Mouse (Mus musculus) ES-E14 (cell line): ENCODE measurements at regions not wholly inside any gene's neighbourhood (a gene's known extent, or its start where the extent isn't known, plus 50 kb on each side); places are given as distances from the start of the nearest gene placed in this dataset.
A peak's percentile ranks its signal among the peaks of the same experiment; 100 is the strongest.

Source experiments
- DNase-seq: peaks from one replicate; pipeline ENCODE4 v3.0.0-alpha.2; 2013; ENCODE audit warnings: low read depth, low spot score
- H3K27ac ChIP-seq: 2 replicates; pipeline ENCODE4 v1.5.1; 2012; ENCODE audit warnings: low read depth, mild to moderate bottlenecking, low read length, moderate library complexity, mixed read lengths; ENCODE audit not compliant: poor library complexity, insufficient read depth, severe bottlenecking
- H3K36me3 ChIP-seq: 2 replicates; pipeline ENCODE4 v1.6.1; 2012; ENCODE audit warnings: mild to moderate bottlenecking, low read length, moderate library complexity, mixed read lengths; ENCODE audit not compliant: control insufficient read depth, poor library complexity, insufficient read depth, severe bottlenecking
- H3K4me1 ChIP-seq, 2 experiments: fragments of 150-350 bp in 1 of 2; sonication (generic) in 1 of 2; 2 replicates each; pipeline ENCODE4 v1.6.1; 2012; ENCODE audit warnings: low read length in 2 of 2, mild to moderate bottlenecking in 1 of 2, mixed read lengths in 1 of 2; ENCODE audit not compliant: control insufficient read depth in 2 of 2, insufficient read depth in 2 of 2, poor library complexity in 1 of 2
- H3K4me3 ChIP-seq, 2 experiments: fragments of 150-350 bp in 1 of 2; sonication (generic) in 1 of 2; 2 replicates each; pipeline ENCODE4 v1.5.1; 2012; ENCODE audit warnings: low read length in 2 of 2, low read depth in 1 of 2, mild to moderate bottlenecking in 1 of 2, mixed read lengths in 1 of 2; ENCODE audit not compliant: insufficient read depth in 1 of 2, poor library complexity in 1 of 2, severe bottlenecking in 1 of 2
- H3K9ac ChIP-seq: 2 replicates; pipeline ENCODE4 v1.6.1; 2012; ENCODE audit warnings: low read depth, mild to moderate bottlenecking, low read length, mixed read lengths; ENCODE audit not compliant: poor library complexity, insufficient read depth, severe bottlenecking
- H3K9me3 ChIP-seq: fragments of 150-350 bp; sonication (generic); 2 replicates; pipeline ENCODE4 v1.6.1; 2012; ENCODE audit warnings: low read depth, mild to moderate bottlenecking, low read length; ENCODE audit not compliant: control insufficient read depth, insufficient read depth
- CHD2 ChIP-seq: IDR thresholded peaks from 2 replicates; pipeline ENCODE4 v1.6.1; 2014; ENCODE audit warnings: mild to moderate bottlenecking, low read depth, low read length, inconsistent platforms
- HCFC1 ChIP-seq: IDR thresholded peaks from 2 replicates; pipeline ENCODE4 v1.6.1; 2012; ENCODE audit warnings: low read length, inconsistent platforms, borderline replicate concordance; ENCODE audit not compliant: insufficient read depth
- MAFK ChIP-seq: IDR thresholded peaks from 2 replicates; pipeline ENCODE4 v1.6.1; 2014; ENCODE audit warnings: mild to moderate bottlenecking, low read depth, low read length, inconsistent platforms; ENCODE audit not compliant: insufficient read depth
- ZC3H11A ChIP-seq: IDR thresholded peaks from 2 replicates; pipeline ENCODE4 v1.6.1; 2012; ENCODE audit warnings: low read depth, mild to moderate bottlenecking, inconsistent platforms, low read length, borderline replicate concordance
- ZNF384 ChIP-seq: IDR thresholded peaks from 2 replicates; pipeline ENCODE4 v1.6.1; 2012; ENCODE audit warnings: low read depth, low read length, inconsistent platforms
- in situ Hi-C, 2 experiments: fragments of 600-800 bp; cut with MboI; formaldehyde crosslinking; loops; one replicate each; pipeline ENCODE4 v1.15.1; 2025; ENCODE audit warnings: low sequenced_read_pairs in 2 of 2, inconsistent platforms in 1 of 2; ENCODE audit not compliant: unreplicated experiment in 2 of 2

DNA sequence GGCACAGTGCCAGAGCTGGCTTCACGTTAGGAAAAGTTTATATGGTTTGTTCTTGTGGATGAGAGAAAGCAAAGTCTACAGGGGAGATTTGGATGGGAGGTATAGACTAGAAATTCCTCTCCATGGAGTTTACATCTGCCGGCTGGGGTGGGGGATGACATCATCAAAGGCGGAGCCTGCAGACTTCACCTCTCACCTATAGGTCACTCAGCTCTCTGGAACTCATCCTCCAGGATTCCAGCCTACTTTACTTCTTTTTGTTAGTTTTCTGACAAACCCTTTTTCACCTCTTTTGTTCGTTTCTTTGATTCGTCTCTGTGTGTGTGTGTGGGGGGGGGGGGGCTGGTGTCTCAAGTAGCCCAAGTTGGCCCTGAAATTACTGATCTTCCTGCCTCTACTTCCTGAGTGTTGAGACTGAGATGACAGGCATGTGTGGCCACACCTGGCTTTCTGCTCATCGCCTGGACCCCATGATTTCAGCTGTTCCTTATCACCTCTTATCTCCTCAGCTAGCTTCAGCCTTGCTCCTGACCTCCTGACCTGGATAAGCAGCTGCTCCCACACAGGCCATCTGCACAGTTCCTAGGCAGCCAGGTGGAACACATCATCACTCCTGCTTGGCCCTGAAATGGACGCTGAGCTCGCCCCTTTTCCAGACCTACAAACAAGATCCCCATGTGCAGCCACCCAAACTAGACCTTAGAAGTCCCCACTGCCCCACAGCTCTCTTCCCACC, 504.5 kb downstream of the Zfp704 start:
- TF ChIP-seq HCFC1 (no peak), CHD2 (no peak), MAFK (no peak), ZNF384 (no peak), ZC3H11A (no peak)

DNA sequence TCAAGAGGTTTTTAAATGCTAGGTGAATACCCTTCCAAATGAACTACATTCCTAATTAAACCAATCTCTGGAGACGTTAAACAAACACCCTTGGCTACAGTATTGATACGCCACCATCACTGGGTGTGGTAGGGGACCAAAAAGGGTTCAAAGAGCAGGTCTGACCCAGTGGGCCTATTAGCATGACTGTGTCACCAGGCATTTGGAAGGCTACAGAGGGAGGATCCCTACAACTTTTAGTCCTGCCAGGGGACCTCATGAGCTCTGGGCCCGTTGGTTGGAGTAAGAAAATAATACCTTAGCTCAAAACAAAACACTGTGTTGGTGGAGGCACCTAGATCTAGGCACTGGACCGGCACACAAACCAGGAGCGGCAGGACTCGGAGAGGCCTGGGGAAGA, 506.4 kb downstream of the Zfp704 start:
- H3K4me1 ChIP-seq = peaks cover 5 to 35% of the 10 kb centered on the region in 2 experiments; a peak in 3 of 4 replicates
- H3K36me3 ChIP-seq = no peaks in the 10 kb centered on the region; the same call in 1 of the 2 replicates
- H3K4me3 ChIP-seq = no peak overlapping the region
- in situ Hi-C loops = no loop called here
- no peaks in the 10 kb centered on the region for H3K9me3 ChIP-seq
- H3K27ac ChIP-seq = no peak overlapping the region
- no peak for DNase-seq
- H3K9ac ChIP-seq = no peak overlapping the region
- no peak for TF ChIP-seq CHD2
- no peak for TF ChIP-seq HCFC1
- TF ChIP-seq MAFK = no peak
- no peak for TF ChIP-seq ZC3H11A
- TF ChIP-seq ZNF384 = no peak

More for the DNA sequence above, 504.5 kb downstream of the Zfp704 start:
- no peak overlapping the region for H3K9ac ChIP-seq
- H3K4me3 ChIP-seq = no peak overlapping the region
- no peaks in the 10 kb centered on the region for H3K36me3 ChIP-seq
- in situ Hi-C loops = no loop called here
- no peak for DNase-seq
- no peaks in the 10 kb centered on the region for H3K9me3 ChIP-seq
- H3K27ac ChIP-seq = no peak overlapping the region
- H3K4me1 ChIP-seq = peaks cover 3 to 35% of the 10 kb centered on the region in 2 experiments; a peak in 3 of 4 replicates

DNA sequence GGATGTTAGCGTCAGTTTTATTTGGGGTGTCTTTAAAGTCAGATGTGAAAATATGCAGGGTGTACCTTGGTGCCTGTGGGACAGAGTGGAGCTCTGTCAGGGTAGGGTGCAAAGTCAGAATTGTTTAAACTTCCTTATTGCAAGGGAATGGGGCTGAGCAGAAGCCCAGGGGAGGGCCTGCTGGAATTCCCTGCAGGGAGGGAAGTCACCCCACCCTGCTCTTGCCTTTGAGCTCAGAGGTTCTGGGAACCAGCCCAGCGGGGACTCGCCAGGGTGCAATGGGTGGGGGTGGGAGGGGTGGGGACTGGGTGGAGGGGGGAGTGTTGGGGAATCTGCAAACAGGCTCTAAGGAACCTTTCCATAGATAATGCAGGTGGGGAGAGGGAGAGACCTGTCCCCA, 508.6 kb downstream of the Zfp704 start:
- peaks cover 5 to 27% of the 10 kb centered on the region in 2 experiments; a peak in 3 of 4 replicates for H3K4me1 ChIP-seq
- TF ChIP-seq ZC3H11A (no peak), HCFC1 (no peak), ZNF384 (no peak), CHD2 (no peak), MAFK (no peak)
- no peaks in the 10 kb centered on the region; the same call in 1 of the 2 replicates for H3K36me3 ChIP-seq
- no peaks in the 10 kb centered on the region for H3K9me3 ChIP-seq
- H3K27ac ChIP-seq = peak overlapping the region; percentile 15; the same call in 1 of the 2 replicates
- in situ Hi-C loops = no loop called here
- no peak overlapping the region for H3K9ac ChIP-seq
- DNase-seq = no peak
- no peak overlapping the region for H3K4me3 ChIP-seq

DNA sequence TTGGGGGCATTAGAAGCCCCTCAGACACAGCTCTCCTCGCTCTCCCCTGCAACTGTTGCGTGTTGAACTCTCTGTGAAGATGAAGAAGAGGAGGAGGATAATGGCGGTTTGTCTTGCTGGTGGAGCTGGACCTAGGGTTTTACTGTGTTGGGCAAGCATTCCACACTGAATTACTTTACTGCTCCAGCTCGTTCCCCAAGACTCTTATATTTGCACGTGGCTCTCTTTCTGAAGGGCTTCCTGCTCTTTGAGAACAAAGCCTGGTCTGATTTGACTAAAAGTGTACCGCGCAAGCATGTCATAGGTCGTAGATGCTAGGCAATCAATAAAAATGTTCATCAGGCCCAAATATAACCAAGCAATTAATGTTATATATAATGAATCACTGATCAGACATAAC, 509.1 kb downstream of the Zfp704 start:
- no peak for TF ChIP-seq MAFK
- no peak for TF ChIP-seq ZC3H11A
- TF ChIP-seq CHD2 = no peak
- TF ChIP-seq HCFC1 = no peak
- TF ChIP-seq ZNF384 = no peak
- H3K36me3 ChIP-seq = no peaks in the 10 kb centered on the region; the same call in 1 of the 2 replicates
- in situ Hi-C loops = no loop called here

More for the DNA sequence above, 509.1 kb downstream of the Zfp704 start:
- no peak for DNase-seq
- H3K4me3 ChIP-seq = no peak overlapping the region
- no peak overlapping the region for H3K27ac ChIP-seq
- H3K9ac ChIP-seq = no peak overlapping the region
- peaks cover 5 to 25% of the 10 kb centered on the region in 2 experiments; a peak in 3 of 4 replicates for H3K4me1 ChIP-seq
- H3K9me3 ChIP-seq = no peaks in the 10 kb centered on the region
